Mouse (Mus musculus) ES-E14 (cell line): Measurements from ENCODE around the gene Tpk1.

Source experiments
- CHD2 ChIP-seq: IDR thresholded peaks from 2 replicates; pipeline ENCODE4 v1.6.1; 2014; ENCODE audit warnings: mild to moderate bottlenecking, low read depth, low read length, inconsistent platforms
- HCFC1 ChIP-seq: IDR thresholded peaks from 2 replicates; pipeline ENCODE4 v1.6.1; 2012; ENCODE audit warnings: low read length, inconsistent platforms, borderline replicate concordance; ENCODE audit not compliant: insufficient read depth
- MAFK ChIP-seq: IDR thresholded peaks from 2 replicates; pipeline ENCODE4 v1.6.1; 2014; ENCODE audit warnings: mild to moderate bottlenecking, low read depth, low read length, inconsistent platforms; ENCODE audit not compliant: insufficient read depth
- ZC3H11A ChIP-seq: IDR thresholded peaks from 2 replicates; pipeline ENCODE4 v1.6.1; 2012; ENCODE audit warnings: low read depth, mild to moderate bottlenecking, inconsistent platforms, low read length, borderline replicate concordance

DNA sequence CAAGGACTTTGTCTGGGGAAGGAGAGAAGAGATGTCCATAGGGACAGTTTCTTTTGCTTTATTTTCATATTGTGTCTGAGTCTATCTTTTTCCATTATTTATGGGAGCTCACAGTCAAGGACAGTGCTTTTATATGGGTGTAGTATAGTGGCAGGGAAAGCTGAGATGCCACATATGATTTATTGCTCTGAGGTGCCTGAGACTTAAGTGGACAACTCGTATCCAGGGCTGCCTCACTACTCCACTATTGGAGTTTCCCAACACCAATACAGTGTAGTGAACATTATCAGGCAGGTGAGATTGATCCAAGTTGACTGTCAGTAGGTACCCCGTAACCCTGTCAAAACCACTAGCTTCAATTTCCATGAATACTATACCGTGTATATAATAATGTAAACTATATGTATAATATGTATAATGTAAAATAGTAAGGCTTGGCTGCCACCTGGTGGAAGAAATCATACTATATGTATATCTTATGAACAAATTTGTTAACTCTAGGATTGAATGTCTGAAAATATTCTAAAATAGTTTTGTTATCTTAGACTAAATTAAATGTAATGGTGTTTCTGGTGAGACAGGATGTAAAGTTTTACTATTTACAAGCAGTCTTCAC lies 330.4 kb downstream of the Tpk1 start:
- TF ChIP-seq CHD2 (no peak), HCFC1 (no peak), ZC3H11A (no peak), MAFK (no peak)
